10 mouse cellular contexts compared by ENCODE assay signal in the genomic region with DNA sequence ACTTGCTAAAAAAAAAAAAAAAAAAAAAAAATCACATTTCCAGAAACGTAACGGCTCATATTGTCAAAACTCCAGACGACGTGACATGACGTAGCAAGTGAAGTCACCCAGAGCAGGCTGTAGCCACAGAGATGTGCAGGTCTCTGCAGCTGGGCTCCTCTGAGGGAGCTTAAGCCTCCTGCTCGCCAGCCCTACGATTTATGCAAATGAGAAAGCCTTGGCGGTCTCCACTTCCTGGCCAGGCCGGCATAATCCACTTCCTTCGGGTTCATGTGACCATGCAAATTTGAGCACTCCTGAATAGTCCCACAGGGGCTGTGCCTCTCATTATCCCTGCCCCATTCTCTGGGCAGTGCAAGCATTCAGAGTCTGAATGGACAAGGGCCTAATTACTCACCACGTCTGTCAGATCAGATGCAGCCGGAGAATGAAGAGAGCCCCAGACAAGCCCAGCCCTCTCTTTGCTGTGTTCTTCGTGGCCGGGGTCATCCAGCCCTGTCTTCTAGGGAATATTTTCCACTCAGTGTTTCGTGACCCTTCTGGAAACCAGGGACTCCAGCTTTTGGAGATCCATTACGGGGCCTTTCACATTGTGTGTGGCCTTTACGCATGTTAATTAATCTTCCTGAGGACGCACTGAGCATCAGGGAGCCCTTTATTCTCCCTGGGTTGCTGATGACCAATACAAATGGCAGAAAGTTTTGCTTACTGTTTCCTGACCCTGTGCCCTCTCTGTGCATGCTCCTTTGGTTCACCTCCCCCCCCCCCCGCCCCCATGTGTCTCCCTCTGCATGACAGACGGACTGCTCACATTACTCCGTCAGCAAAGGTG.
DNase-seq lines count a peak whose midpoint lies in the region; ATAC-seq lines count a peak whose summit lies in the region.
"Had no signal": no experiment of that assay in that cellular context is flagged by ENCODE, and none has a peak within 500 bp of the region (broad histone marks: within the 10 kb centered on the region; RNA-seq: fewer than 3 reads in every experiment).

No protein-coding gene starts in this region.

- H3K9me3 ChIP-seq in heart, embryonic 14.5 days (ENCODE audit: control insufficient read depth, low read length), result no peaks in the 10 kb centered on the region
- no peaks in the 10 kb centered on the region for H3K9me3 ChIP-seq in liver, embryonic 11.5 days (ENCODE audit: control insufficient read depth, low read length)

- H3K27me3 ChIP-seq in heart, embryonic 14.5 days (ENCODE audit: control insufficient read depth, insufficient read depth, low read length), result no peaks in the 10 kb centered on the region
- H3K27me3 ChIP-seq in liver, embryonic 11.5 days (replicated peaks; ENCODE audit: control insufficient read depth, insufficient read depth, low read length), result no peaks in the 10 kb centered on the region
- H3K27me3 ChIP-seq: Patski had no signal

- peaks cover 17 to 24% of the 10 kb centered on the region in 2 experiments for H3K4me1 ChIP-seq in heart, embryonic 14.5 days (ENCODE audit: control insufficient read depth in 2 of 2, insufficient read depth in 2 of 2, low read length in 2 of 2)
- H3K4me1 ChIP-seq in liver, embryonic 11.5 days (replicated peaks; ENCODE audit: control insufficient read depth, insufficient read depth, low read length), result peaks cover 42% of the 10 kb centered on the region

- intact Hi-C loops in heart, postnatal 36 days (cut with DNase I), result no loop called here

- DNase-seq in heart, adult 11 months, result peak; percentile 96
- DNase-seq in heart, postnatal 36 days, result no peak
- peak; percentile 93 for DNase-seq in embryo, embryonic 11 days
- peak; percentile 69 for DNase-seq in kidney, postnatal 10 days
- DNase-seq in liver, embryonic 11.5 days (ENCODE audit: low spot score), result no peak
- DNase-seq in retina, adult 2 months (ENCODE audit: low read depth, low spot score), result peak; percentile 28
- no peak for DNase-seq in urinary bladder, postnatal 36 days (ENCODE audit: low spot score in 2 of 2)

- peak; percentile 82 for ATAC-seq in heart, embryonic 14.5 days (ENCODE audit: insufficient number of reproducible peaks, insufficient read depth, low FRiP score, low read depth)
- ATAC-seq in liver, embryonic 11.5 days (replicated peaks; ENCODE audit: low FRiP score), result peak; percentile 37
- ATAC-seq: Patski had no signal

- 29% methylated on average over 20 of the region's 21 CpGs for WGBS in heart, embryonic 14.5 days
- WGBS in liver, embryonic 11.5 days, result 28% methylated on average over 21 of the region's 21 CpGs

- peak overlapping the region; percentile 7 to 52; a peak in 3 of 4 replicates for H3K27ac ChIP-seq in heart, embryonic 14.5 days (replicated peaks in 1 of 2; ENCODE audit: control insufficient read depth in 1 of 2, insufficient read depth in 1 of 2, low read depth in 2 of 2, low read length in 2 of 2)
- peak overlapping the region; percentile 11; the same call in 1 of the 2 replicates for H3K27ac ChIP-seq in liver, embryonic 11.5 days (ENCODE audit: low read depth, low read length)
- H3K27ac ChIP-seq: liver, embryonic 14.5 days had no signal

- peak overlapping the region; percentile 52; the same call in 1 of the 2 replicates for H3K9ac ChIP-seq in heart, embryonic 14.5 days (ENCODE audit: low read length)
- H3K9ac ChIP-seq in liver, embryonic 11.5 days (ENCODE audit: low read depth, low read length), result no peak overlapping the region
- H3K9ac ChIP-seq: liver, embryonic 14.5 days had no signal

- no peaks in the 10 kb centered on the region for H3K36me3 ChIP-seq in heart, embryonic 14.5 days (ENCODE audit: control insufficient read depth, insufficient read depth, low read length)
- H3K36me3 ChIP-seq in liver, embryonic 11.5 days (ENCODE audit: control insufficient read depth, insufficient read depth, low read length), result no peaks in the 10 kb centered on the region

- H3K4me3 ChIP-seq in heart, embryonic 14.5 days (ENCODE audit: control insufficient read depth in 1 of 2, insufficient read depth in 1 of 2, low read depth in 1 of 2, low read length in 2 of 2), result peak overlapping the region; percentile 15 to 23; a peak in 3 of 4 replicates
- H3K4me3 ChIP-seq in liver, embryonic 11.5 days (ENCODE audit: low read depth, low read length), result no peak overlapping the region

- peak overlapping the region; percentile 55 for H3K4me2 ChIP-seq in heart, embryonic 14.5 days (ENCODE audit: low read length)
- H3K4me2 ChIP-seq in liver, embryonic 11.5 days, result peak overlapping the region; percentile 48

Comparison
In these comparisons a context has a peak if more than half of its experiments do, and no peak if none do; other contexts are left out.
1. DNase-seq: peak in heart, adult 11 months (single experiment), embryo, embryonic 11 days (single experiment), kidney, postnatal 10 days (single experiment) and retina, adult 2 months (single experiment); none in heart, postnatal 36 days (0 of 2), liver, embryonic 11.5 days (single experiment) and urinary bladder, postnatal 36 days (0 of 2).